Mouse (Mus musculus): ENCODE results near the gene Rpl38.

GRCm38 (mm10) chr11:114711861-114712260, 43.5 kb downstream of the Rpl38 start:
- TF ChIP-seq CTCF (IDR thresholded peaks at IDR 0.05; ENCODE audit: insufficient read depth, low read length) = no peak
- TF ChIP-seq POLR2A (IDR thresholded peaks at IDR 0.05; ENCODE audit: borderline replicate concordance, extremely low read depth, low read depth, low read length) = no peak
